Mouse (Mus musculus) MEL (cell line): ENCODE results near the gene Adamtsl1.

Experiments
- CHD1 ChIP-seq: IDR thresholded peaks from 2 replicates; pipeline ENCODE4 v1.6.1; 2012; ENCODE audit warnings: low read depth, mild to moderate bottlenecking, inconsistent platforms, low read length, improper control_type of control experiment
- CTCF ChIP-seq, 3 experiments: IDR thresholded peaks in 2 of 3; conservative IDR thresholded peaks in 1 of 3; 2 replicates each; pipeline ENCODE4 v1.5.1; 2011 to 2012; ENCODE audit warnings: low read length in 3 of 3, low read depth in 2 of 3, mild to moderate bottlenecking in 2 of 3, improper control_type of control experiment in 1 of 3, inconsistent platforms in 1 of 3, mixed read lengths in 1 of 3, moderate library complexity in 1 of 3; ENCODE audit not compliant: control insufficient read depth in 1 of 3, insufficient read depth in 1 of 3, poor library complexity in 1 of 3, severe bottlenecking in 1 of 3
- E2F4 ChIP-seq: IDR thresholded peaks from 2 replicates; pipeline ENCODE4 v1.6.1; 2011; ENCODE audit warnings: low read depth, low read length, improper control_type of control experiment, borderline replicate concordance
- ELF1 ChIP-seq: IDR thresholded peaks from 2 replicates; pipeline ENCODE4 v1.6.1; 2014; ENCODE audit warnings: low read depth, mild to moderate bottlenecking, inconsistent platforms, low read length, improper control_type of control experiment, moderate library complexity
- POLR2A ChIP-seq, 2 experiments: IDR thresholded peaks; 2 replicates each; pipeline ENCODE4 v1.6.1; 2011 to 2012; ENCODE audit warnings: low read length in 2 of 2, mild to moderate bottlenecking in 2 of 2, control low read depth in 1 of 2, improper control_type of control experiment in 1 of 2, low read depth in 1 of 2, moderate library complexity in 1 of 2; ENCODE audit not compliant: control insufficient read depth in 1 of 2, insufficient read depth in 1 of 2, poor library complexity in 1 of 2
- ZKSCAN1 ChIP-seq: IDR thresholded peaks from 2 replicates; pipeline ENCODE4 v1.6.1; 2012; ENCODE audit warnings: low read depth, mild to moderate bottlenecking, inconsistent platforms, low read length, improper control_type of control experiment, moderate library complexity

DNA sequence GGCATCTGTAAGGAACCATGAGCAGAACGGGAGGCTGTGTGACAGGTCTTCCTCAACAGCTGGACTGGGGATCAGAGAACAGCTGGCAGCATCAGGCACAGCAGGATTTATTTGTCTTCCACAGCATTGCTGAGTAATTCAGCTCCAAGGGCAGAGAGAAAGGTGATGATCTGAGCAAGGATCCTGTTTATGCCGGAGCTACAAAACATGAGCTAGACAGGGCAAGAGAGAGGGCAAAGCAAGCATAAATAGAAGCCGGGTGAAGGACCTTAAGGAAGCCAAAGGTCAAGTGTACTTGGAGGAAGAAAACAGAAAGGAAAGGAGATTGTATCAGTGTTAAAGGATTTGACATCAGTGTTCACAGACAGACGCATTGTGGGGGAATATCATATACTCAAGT, 158.3 kb downstream of the Adamtsl1 start:
- TF ChIP-seq CTCF (IDR thresholded peaks at IDR 0.05 in 2 of 3, conservative IDR thresholded peaks at IDR 0.05 in 1 of 3; ENCODE audit: control insufficient read depth in 1 of 3, insufficient read depth in 1 of 3, low read depth in 2 of 3, low read length in 3 of 3, poor library complexity in 1 of 3, severe bottlenecking in 1 of 3), result no peak
- TF ChIP-seq CHD1, result no peak
- no peak for TF ChIP-seq E2F4
- no peak for TF ChIP-seq ZKSCAN1
- TF ChIP-seq POLR2A (IDR thresholded peaks at IDR 0.05; ENCODE audit: control insufficient read depth in 1 of 2, insufficient read depth in 1 of 2, low read depth in 1 of 2, low read length in 2 of 2, poor library complexity in 1 of 2), result no peak
- no peak for TF ChIP-seq ELF1
